Mouse (Mus musculus) megakaryocyte, adult 5-6 weeks (primary cell): ENCODE results near the gene Serinc2. TPM values are rescaled to one million over a fixed set of nuclear protein-coding genes. Genes with fewer than 3 reads are reported as not detected.

ENCODE experiments used
- ATAC-seq: 2 replicates; pipeline ENCODE4 v1.8.0; 2016; ENCODE audit warnings: mild to moderate bottlenecking, inconsistent platforms; ENCODE audit not compliant: poor library complexity, severe bottlenecking
- total RNA-seq, 2 experiments: library from RNA; stranded (forward) in 1 of 2; stranded (reverse) in 1 of 2; fragments of 153-499, 151-499 nt in 1 of 2; fragments of 221-1000, 200-1000 nt in 1 of 2; gene quantifications; 2 replicates each; pipeline versions ENCODE4 v1.2.3 to v1.2.4; 2015 to 2017

Gene Serinc2
- total RNA-seq, 2 experiments from 2014 or later, result 0.27 TPM; not detected in 1

DNA sequence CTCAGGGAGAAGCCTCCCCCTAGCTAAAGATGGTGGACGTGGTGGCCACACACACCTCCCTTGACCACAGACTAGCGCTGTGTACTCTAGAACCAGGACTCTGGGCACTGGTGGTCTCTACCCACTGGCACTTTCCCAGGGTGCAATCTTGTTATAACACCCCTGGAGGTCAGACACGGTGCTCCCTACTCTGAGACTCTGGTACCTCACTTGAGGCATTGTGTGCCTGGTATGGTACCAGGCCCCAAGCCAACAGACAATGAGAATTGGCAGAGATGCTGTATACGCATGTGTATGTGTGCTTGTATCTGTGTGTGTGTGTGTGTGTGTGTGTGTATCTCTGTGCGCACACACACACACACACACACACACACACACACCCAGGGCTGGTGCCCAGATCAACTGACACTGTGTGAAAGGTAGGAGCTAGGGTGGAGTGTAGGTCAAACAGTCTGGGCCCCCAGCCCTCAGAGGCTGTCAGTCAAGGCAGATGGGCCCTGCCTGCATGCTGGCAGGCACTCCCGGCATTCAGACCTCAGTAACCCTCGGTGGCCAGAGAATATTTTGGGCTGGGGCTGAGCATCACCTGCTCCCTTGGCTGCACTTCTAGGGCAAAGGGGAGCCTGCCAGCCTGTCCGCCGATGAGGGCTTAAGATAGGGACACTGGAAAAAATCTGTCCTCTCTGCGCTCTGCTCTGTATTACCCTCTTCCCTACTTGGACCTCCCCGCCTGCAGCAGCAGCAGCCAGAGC lies 20.0 kb upstream of the Serinc2 start:
- no peak for ATAC-seq

DNA sequence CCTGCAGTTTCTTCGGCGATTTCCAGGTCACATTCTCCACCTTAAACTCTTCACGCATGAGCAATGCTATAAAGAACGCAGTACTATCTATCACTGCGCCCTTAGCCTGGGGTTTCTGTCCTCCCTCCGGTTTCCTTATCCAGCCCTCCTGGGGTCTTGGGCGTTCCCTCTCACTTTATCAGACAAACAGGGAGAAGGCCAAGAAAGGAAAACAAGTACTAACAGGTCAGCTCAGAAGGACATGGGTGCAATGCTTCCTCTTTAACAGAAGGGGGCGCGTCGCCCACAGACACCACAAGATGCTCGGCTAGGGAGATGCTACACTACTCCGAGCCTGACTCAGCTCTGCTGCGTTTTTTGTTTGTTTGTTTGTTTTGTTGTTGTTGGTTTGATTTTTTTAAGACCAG lies 18.1 kb upstream of the Serinc2 start:
- peak; percentile 65 for ATAC-seq

DNA sequence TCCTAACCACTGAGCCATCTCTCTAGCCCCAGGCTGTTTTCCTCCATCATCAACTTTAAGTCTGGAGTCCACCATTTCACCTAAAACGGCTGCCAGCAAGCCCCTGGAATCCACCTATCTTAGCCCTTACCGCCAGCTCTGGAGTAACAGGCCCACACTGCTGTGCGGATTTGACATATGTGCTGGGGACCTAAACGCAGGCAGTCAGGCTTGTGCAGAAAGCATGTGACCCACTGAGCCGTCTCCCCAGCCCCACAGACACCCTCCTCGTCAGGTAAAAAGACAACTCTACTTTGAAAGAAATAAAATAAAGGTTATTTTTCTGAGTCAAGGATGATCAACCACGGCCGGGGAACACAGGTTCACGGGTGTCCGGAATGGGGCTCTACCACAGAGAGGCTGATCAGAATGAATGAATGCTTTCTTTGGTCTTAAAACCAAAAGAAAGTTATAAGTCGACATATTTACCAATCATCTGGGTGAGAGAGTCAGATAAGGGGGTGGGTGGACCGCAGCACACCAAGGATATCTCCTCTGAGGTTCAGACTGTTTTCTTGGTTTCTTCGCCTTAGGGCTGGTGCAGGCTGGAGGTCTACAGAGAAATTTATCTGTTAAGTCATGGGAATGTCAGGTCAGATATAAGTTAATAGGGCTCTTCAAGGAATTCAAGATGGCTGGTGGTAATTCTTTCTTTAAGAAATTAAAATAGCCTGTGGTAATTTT lies 17.4 kb upstream of the Serinc2 start:
- no peak for ATAC-seq

DNA sequence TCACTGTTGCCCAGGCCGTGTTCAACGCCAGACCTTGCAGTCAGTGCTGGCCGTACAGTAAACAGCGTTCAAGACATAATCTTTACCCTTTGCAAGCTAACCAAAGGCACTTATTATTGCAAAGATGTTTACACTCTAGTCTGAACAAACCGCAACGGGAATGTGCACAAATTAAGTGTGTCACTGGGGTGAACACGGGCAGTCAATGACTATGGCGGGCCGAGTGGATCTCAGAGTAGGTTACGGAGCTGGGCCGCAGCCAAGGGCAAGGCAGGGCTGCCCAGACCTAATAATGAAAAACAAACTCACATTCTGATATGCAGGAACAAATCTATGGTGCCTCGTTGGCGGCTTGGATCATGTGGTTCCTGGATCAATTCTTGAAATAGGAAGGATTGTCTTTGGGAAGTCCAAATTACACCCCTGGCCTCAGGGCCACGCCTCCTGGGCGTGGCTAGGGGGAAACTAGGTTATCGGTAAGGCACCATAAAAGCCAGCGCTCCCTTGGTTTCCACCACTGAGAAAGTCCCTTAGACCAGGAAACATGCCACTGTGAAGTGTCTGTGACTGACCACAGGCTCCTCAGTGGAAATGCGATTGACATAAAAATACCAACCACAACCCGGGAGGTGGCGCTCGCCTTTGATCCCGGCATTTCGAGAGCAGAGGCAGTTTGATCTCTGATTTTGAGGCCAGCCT lies 16.2 kb upstream of the Serinc2 start:
- ATAC-seq, result no peak

DNA sequence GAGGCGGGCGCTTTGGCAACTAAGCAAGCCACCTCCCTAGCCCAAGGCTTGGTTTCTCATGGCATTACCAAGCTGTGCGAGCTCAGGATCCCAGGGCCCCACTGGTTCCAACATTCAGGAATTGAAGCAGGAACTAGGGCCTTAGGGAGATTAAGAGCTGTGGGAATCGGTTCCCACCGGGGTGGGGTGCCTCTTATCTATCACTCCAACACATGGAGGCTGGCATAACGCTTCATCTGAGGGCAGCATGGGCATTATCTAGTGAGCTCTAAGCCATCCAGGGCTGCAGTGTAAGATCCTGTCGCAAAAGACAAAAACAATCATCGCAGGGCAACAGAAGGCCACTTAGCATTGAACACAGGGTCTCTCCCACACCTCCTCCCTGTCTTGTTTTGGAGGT lies 15.5 kb upstream of the Serinc2 start:
- ATAC-seq, result no peak

DNA sequence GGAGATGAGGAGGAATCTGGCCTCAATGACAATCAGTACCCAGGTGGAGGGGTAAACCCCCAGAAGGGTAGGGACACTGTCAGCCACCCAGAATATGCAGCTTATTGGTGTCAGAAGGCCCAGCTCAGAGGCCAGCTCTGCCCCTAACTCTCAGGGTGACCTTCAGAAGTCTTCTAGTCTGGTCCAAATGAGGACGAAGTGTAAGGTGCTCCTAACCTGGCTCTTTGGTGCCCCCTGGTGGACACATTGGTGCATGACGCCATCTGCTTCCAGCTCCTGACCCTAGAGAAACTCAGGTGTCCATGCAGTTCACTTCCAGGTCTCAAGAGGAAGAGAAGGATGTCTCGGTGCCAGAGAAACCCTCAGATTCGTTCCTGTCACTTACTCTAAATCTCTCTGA lies 13.3 kb upstream of the Serinc2 start:
- ATAC-seq, result peak; percentile 82

DNA sequence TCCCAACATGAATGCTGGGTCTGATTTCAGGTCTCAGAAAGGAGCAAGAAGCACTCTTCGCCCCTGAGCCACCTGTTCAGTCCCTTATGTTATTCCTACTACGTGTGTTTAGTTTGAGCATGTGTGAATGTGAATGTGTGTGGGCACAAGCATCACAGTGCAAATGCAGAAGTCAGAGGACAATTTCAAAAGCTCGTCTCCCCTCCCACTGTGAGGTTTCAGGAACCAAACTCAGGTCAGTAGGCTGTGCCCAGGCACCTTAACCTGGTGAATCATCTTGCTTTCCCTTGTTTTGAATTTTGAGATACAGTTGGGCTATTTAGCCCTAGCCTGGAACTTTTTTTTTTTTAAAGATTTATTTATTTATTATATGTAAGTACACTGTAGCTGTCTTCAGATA lies 10.8 kb upstream of the Serinc2 start:
- ATAC-seq, result peak; percentile 77

DNA sequence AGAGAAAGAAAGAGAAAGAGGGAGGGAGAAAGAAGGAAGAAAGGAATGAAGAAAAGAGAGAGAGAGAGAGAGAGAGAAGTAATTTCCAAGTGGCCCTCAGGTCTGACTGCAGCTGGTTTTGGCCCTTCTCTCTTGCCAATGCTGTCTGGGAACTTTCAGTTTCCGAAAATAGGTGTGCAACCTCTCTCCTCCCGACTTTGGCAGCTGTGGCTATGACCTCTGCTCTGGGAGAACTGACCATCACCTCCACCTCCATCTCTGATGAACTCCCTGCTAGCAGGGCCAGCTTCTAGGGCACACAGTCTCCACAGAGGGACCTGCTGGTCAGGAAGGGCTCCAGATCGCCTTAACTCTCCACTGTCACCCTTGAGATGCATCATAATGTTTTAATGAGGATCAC lies 7.5 kb upstream of the Serinc2 start:
- ATAC-seq, result no peak

DNA sequence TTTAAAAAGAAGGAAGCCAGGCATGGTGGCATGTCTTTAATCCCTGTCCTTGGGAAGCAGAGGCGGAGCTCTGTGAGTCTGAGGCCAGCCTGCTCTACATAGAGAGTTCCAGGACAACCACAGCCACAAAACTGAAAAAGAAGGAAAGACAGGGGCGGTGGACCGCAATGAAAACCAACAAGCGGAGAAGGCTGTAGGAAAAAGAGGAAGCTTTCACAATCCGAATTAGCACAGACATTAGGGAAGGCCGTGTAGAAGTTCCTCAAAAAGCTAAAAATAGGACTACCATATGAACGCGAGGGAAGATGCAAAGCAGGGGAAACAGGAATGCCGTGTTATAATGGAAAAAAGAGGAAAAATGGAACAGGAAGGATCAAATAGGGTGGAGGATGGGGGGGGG lies 4.8 kb upstream of the Serinc2 start:
- ATAC-seq, result peak; percentile 91

DNA sequence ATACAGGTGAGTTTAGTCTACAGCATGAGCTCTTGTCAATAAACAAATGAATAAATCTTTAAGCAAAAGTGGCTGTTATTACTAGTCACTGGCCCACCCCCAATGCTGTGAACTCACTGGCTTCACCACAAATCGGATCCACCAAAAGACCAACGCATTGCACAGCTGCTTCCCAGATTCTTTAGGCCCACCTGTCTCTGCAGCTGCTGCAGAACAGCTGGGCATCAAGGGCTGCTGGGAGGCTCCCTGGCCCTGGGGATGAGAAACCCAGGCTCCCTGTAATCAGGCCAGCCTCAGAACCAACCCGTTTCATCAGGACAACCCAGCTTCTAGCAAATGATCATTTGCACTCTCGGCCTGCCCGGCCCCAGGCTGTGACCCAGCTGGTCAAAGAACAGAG lies 3.9 kb upstream of the Serinc2 start:
- no peak for ATAC-seq

DNA sequence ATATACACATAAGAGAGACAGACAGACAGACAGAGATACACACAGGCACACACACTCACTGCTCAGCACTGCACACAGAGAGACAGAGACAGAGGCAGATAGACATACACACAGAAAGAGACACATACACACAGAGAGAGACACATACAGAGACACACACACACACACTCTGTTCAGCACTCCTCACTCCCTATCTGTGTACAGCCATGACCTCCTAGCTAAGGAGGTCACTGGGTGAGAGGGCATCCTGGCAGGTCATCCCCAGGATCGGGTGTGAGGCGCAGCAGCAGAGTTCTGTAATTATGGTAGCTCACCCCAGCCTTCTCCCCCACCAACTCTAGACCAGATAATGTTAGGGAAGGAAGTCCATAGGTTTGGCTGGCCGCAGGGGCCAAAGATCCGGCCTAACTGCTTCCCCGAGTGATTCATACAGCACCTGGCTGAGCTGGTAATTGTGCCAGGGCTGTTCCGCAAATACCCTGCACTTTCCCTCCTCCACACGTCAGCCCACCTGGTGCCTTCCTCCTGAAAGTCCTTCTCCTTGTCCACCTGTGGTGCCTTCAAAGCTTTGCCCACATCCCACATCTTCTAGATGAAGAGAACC lies 2.3 kb downstream of the Serinc2 start:
- no peak for ATAC-seq

DNA sequence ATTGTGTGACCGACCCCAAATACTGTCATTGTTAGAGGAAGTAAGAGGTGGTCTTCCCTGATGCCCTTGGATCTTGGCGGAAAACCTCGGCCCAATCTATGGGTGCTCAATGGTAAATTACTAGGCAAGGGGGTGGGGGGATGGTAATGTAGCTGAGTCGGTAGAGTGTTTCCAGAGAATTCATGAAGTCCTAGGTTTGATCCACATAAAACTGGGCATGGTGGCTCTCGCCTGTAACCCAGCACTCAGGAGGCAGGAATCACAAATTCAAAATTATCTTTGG lies 3.2 kb downstream of the Serinc2 start:
- ATAC-seq, result no peak

DNA sequence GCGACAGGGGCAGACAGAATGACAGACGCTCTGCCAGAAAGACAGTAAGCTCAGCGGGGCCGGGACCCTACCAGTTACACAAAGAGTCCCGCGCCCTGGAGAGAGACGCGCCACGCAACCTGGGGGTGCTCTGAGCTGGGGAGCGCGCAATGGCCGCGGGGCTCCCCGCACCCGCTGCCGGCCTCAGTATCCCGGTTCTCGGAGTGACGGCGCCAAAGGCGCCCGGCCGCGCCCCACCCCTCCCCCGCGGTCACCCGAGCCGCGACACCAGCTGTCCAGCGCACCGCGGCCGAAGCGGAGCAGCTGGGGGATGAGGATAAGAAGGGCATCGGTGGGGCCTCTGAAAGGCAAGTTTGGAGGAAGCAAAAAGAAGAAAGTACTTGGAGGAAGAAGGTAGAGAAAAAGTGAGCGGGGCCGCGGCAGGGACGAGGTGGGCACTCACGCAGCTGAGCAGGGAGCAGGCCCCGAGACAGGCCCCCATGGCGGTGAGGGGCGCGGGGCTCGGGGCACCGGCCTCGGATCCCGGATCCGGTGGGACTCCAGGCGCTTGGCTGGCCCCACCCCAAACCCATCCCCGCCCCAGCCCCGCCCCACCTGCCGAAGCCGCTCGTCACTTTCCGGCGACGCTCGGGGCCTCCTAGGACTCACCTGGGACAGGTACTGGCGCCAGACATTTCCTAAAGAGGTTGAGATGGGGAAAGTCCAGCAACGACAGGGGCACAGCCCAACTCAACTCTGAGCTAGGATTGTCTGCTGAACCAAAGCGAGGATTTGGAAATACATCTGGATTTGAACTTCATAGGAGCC lies 3.8 kb downstream of the Serinc2 start:
- ATAC-seq, result no peak

DNA sequence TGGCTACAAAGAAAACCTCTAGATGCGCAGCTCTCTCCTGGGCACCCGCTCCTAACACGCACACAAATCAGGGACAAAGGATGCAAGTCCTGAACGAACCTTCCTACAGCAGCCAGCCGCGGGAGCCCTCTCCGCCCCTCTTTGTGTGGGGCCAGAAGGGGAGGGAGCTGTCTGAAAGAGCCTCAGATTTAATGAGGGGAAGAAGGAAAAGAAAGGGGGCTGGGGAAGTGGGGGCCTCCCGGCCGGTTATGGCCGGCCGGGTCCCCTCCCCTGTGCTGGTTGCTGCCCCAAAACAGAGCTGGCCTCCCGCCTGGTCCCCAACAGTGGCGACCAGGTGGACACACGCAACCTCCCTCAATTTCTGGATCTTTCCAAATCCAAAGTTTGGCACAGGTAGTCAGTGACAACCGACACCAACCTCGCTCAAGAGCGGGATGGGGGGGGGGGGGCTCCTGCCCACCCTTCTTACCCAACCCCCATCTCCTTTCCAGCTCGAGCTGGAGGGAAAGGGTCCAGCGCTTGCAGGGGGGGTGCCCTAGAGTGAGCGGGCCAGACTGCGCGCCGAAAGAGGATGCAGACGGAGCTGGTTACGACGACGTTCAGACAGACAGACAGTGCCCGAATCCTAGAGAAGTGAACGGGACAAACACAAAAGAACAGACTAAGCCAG lies 4.5 kb downstream of the Serinc2 start:
- no peak for ATAC-seq

DNA sequence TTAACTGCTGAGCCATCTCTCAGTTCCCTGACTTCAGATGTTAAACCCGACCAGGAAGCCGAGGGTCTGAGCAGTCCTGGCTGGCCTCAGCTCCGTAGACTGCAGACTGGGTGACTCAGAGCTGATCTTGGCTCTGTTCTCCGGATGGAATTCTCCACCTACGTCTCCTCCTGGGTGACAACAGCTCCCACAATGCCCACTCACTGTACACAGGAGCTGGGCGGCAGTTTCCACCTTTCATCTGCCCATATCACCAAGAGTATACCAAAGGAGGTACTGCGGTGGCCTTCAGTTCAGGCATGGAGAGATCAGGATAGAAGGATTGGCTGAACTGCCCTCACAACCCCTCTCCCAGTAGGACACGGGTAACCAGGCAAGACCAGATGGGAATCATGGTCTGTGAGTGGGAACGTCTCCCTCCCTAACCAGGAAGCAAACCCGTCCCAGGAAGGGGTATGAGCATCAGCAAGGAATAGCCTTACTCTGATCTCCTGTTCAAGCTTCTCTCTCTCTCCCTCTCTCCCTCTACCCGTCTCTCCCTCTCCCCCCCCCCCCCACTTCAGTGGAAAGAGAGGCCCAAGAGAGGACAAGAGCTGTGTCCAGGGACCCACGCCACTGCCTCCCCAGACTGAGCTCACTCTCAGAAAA lies 5.2 kb downstream of the Serinc2 start:
- no peak for ATAC-seq

DNA sequence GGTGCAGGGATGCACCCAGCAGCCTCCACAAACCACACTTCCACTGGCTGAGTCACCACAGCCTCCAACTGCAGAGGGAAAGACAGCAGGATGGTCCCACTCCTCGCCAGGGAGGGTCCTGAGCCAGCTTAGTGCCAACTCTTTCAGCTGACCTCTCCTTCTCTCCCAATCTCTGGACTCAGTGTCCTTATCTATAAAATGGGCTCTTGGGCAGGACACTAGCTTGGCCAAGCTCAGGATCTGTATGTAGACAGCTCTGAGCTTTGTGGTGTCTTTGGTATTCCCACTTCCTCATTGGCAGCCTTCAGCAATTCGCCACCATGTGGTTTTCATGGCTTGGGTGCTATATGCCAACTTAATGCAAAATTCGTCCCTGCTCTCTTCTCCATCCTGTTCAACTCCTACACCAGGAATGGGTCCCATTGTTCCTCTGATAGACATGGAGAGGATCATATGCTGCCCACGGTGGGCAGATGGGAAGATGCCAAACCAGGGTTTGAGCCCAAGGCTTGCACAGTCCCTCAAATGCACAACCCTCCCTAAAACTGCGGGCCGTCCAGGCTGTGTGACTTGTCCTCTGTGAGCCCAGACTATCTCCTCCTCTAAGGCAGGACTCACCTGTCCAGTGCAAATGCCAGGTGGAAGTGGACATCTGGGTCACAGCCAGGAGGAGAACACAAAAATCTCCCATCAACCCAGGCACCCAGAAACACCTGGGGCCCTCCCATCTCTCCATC lies 8.2 kb downstream of the Serinc2 start:
- peak; percentile 68 for ATAC-seq

DNA sequence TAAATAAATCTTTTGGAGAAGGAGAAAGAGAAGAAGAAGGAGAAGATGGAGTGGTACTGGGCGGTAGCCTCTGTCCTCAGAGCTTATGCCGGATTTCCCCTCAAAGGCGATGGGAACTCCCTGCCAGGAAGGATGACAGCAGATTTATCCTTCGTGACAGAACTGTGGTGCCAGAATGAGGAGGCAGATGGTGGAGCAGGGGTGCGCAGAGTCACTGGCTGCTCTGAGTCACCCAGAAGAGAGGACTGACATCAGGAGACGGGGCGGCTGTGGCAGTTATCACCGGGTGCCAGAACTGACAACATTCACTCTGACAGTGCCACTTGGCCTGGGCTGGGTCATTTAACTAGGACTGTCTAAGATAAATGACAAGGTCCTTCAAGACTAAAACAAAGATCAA lies 8.9 kb downstream of the Serinc2 start:
- ATAC-seq, result no peak

DNA sequence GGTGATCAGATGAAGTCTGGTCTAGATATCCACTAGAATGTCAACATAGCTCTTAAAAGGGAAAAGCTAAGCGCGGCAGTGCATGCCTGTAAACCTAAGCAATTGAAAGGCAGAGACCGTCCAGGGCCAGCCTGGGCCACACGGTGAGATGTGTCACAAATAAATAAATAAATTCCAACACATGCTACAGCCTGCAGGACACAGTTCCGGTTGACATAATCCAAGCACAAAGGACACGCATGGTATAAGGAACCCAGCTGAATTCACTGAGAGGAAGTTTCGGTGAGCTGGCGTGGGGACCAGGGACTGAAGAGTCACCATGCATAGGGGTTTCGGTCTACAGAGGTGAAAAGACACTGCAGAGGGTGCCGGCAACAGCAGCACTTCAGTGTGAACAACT lies 10.3 kb downstream of the Serinc2 start:
- no peak for ATAC-seq

DNA sequence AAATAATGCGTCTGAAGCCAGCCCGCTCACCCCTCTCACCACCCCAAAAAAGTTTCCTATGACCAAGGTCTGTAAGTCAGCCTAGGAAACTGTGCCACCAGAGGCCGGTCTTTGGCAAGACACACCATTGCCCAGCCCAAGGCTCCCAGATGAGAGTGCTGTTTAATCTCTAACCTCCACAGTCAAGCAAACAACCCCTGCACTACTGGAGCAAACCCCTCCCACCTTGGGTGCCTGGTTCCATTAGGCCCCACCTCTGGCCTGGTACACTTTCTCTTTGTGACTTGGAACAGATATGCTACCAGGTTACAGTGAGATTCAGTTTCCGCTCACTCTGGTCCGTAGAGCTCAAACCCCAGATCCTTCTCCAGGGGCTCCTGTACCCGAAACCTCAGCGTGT lies 11.9 kb downstream of the Serinc2 start:
- no peak for ATAC-seq
